Mouse (Mus musculus) CH12F3 (cell line): ENCODE results near the gene Galk1.

Source experiments
- in situ Hi-C: fragments of 300-500 bp; cut with MboI; formaldehyde crosslinking; loops from 2 replicates; pipeline ENCODE4 v1.14.3; 2020; ENCODE audit warnings: low sequenced_read_pairs

The Galk1 gene

DNA sequence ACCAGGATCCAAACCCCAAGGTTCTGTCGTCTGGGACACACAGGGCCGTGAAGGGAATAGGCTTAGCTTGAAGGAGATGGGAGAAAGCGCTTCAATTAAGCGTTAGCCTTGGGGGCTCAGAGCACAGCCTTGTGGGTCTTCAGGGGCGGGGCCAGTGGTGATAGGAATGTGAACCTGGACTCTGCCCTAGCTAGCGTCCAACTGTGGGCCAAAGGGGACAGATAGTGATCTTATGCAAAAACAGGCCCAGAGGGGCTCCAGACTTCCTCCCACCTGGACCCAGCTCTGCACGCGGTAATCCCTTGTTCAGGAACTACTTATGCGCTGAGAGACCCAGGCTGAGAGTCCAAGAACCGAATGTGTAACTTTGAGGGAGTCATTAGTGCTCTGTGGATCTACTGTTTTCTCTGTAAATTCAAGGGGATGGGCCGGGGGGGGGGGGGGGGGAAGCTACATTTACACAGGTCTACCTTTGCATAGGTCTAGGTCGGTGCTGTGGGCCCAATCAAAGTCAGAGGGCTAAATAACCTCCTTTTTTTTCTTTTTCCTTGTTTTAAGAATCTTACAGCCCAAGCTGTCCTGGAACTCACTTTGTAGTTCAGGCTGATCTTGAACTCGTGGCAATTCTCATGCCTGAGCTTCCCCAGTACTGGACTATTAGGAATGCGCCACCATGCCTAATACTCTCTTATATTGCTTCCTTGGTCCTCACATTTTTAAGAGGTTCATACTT lies 824 bp downstream of the Galk1 start:
- in situ Hi-C loops: no loop called here

DNA sequence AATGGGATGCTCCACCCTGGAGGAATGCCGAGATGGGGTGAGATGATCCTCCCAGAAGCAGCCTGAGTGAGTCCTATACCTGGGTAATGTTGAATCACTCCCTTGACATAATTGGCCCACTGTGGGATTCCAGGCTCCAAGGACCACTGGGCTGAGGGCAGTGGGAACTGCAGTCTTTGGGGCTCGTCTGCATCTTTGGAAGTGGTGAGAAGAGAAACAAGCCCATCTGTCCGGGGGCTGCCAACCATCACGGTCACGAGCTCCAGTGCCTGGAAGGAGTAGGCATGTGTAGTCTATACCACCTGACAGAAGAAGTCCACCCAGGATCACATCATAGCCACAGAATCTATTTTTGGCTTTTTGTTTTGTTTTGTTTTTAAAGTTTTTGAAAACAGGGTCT lies 1.6 kb downstream of the Galk1 start:
- in situ Hi-C loops: no loop called here

DNA sequence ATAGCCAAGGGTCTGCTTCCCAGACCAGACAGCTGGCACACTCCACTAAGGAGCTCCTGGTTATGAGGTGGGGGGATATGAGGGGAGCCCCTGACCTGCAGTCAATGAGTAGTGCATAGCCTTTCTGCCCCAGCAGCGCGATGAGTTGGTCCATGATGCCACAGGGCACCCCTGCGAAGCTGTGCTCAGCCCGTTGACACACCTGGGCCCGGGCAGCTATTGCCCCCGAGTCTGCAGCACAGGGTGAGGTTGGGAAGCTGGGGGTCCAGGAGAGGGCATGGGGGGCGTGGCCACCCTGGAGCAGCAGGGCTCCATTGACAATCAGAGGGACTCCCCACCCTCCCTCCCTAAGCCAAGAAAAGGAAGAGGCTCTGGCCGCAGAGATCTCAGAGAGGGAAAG lies 2.4 kb downstream of the Galk1 start:
- in situ Hi-C loops: no loop called here

DNA sequence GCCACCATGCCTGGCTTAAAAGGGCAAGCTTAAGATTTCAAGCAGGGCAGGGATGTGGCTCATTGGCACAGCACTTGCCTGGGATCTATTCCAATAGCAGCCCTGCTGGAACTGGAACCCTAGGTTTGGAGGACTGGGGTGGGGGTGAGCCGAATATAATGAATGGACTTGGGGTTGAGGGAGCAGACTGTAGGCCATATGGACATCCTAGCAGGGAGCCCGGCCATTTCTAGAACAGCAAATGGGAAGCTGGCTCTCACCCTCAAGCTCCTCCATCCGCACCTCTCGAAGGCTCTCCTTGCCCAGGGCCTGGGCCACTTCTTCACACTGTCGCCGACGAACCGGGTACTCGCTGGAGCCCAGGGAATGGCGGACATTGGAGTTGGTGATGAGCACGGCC lies 2.9 kb downstream of the Galk1 start:
- in situ Hi-C loops: no loop called here

DNA sequence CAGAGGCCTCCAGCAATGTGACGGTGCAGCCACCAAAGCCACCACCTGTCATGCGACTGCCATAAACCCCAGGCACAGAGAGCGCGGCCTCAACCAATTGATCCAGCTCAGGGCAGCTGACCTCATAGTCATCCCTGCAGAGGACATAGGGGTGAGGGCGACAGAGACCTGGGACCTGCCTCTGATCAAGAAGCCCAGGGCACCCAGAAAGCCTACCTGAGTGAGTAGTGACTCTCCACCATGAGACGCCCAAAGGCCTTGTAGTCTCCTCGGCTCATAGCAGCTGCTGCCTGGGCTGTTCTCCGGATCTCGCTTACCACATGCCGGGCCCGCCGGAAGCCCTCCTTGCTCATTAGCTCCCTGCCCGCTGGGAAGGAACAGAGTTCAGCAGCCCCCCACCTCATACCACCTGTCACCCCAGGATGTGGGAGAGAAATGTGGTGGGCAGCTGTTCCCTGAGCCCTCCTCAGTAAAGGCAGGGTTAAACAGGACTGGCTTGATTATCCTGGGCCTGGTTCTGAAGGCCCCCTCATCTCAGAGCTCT lies 3.6 kb downstream of the Galk1 start:
- in situ Hi-C loops: no loop called here

DNA sequence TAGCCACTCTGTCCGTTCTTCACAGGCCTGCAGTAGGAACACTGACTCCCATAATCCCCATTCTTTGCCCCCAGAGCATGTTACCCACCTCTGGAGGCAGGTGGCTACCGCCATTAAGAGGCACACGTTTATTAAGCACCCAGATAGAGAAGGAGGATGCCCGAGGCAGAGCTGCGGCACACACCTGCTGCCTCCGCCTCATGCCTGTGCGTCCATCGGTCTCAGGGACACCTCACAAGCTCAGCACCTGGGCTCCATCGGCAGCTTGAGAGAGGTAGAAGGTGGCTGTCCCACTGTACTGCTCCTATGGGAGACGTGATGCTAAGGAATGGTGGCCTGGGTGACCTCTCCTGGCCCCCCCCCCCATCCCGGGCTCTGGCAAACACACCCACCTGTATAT lies 4.1 kb downstream of the Galk1 start:
- in situ Hi-C loops: no loop called here

DNA sequence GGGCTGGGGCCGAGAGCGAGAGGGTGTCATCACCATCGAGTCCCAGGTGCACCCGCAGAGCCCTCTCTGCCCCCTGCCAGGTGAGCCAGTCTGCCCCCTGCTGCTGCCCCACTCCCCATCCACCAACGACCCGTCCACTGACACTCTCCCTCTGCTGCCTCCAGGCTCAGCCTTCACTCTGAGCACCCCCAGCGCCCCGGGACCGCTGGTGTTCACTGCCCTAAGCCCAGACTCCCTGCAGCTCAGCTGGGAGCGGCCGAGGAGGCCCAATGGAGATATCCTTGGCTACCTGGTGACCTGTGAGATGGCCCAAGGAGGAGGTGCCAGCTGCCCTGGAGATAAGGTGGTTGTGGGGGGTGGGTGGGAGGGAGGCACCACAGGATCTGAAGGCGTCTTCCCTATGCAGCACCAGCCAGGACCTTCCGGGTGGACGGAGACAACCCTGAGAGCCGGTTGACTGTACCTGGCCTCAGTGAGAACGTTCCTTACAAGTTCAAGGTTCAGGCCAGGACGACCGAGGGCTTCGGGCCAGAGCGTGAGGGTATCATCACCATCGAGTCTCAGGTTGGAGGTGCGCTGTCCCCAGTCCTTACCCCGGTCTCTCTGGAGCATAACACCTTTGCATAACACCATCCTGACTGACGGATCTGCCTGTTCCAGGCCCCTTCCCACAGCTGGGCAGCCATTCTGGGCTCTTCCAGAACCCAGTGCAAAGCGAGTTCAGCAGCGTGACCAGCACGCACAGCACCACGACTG lies 5.2 kb downstream of the Galk1 start:
- in situ Hi-C loops: no loop called here

DNA sequence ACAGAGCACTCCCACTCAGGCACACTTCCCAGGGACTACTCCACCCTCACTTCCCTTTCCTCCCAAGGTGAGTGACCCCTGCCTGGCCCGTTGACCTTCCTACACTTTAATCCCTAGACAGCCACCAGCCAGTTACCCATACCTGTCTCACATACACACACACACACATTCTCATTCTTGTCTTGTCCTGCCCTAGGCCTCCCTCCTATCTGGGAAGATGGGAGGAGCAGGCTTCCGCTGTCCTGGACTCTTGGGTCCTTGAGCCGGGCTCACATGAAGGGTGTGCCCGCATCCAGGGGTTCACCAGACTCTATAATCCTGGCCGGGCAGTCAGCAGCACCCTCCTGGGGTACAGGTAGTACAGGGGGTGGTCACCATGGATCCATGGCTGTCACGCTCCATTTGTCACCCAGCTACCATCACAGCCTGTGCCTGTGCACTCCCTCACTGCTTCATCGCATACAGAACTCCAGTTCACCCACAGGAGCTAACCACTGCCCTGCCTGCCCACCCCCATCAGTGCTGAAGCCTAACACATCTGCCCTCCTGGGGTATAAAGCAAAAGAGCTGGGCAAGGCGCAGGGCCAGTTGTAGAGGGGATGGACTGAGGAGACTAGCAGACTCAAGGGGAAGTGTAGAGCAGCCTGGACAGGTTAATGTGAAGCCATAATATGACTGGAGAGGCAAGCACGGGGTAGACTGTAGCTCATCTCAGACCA lies 6.7 kb downstream of the Galk1 start:
- in situ Hi-C loops: no loop called here

DNA sequence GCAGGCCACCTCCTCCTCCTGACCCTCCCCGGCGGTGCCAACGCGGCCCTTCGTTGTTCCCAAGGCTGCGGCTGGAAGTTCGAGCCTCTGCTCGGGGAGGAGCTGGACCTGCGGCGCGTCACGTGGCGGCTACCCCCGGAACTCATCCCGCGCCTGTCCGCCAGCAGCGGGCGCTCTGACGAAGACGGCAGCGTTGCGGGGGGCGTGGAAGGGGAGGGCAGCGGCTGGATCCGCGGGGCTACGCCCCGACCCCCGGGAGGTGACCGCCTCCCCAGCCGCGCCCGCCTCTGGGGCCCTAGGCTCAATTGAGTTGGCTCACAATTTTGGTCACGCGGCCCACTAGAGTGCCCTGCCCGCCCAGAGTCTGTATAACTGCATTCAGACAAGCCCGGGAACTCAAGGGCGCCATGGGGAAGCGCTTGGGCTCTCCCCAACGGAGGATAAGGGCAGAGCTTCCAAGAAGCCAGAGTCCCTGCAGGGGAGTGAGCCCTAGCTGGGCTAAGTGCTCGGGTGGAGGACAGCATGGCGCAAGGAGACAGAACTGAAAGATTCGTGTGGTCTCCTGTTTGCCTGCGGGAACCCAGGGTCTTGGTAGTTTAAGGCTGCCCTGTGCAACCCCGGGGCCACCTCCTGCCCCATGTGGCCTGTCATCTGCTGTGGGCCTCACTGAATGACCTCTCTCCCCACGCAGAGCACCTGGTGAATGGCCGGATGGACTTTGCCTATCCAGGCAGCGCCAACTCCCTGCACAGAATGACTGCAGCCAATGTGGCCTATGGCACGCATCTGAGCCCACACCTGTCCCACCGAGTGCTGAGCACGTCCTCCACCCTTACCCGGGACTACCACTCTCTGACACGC lies 7.4 kb downstream of the Galk1 start:
- in situ Hi-C loops: no loop called here

DNA sequence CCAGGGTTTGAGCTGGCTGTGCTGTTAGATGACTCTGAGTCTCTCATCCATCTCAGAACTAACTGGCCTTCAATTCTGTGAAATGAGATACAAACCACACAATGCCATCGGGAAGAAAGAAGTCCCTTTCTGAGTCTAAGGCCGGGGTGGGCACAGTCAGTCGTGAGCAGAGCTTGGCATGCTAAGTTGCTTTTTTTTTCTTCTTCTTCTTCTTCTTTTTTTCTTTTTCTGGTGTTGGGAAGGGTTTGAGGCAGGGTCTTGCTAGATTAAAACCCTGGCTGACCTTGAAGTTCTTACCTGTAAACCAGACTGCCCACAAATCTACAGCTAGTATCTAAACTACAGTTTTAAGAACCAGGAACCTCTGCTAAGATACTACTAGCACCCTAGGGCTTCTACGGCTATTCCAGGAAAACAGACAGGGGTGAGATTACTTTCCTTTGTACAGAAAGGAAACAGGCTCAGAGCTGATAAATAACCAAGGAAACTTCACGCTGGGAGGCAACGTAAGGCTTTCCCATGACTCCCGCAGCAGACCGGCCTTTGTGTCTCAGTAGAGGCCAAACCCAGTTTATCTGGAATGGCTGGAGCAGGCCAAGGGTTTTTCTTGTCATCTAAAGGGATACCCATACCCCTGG lies 8.2 kb downstream of the Galk1 start:
- in situ Hi-C loops: no loop called here

DNA sequence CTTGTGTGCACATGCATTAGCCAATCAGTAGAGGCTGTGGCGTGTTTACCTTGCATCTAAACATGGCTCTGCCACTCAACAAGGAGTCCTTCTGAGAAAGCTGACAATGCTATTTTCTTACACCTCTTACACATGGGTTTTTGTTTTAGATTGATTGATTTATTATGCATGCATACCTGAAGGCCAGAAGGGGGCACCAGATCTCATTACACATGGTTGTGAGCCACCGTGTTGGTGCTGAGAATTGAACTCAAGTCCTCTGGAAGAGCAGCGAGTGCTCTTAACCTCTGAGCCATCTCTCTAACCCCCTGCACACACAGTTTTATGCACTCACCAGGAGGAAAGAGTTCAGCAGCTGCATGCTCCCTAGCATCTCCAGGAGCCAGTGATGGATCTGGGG lies 9.6 kb downstream of the Galk1 start:
- in situ Hi-C loops: no loop called here

DNA sequence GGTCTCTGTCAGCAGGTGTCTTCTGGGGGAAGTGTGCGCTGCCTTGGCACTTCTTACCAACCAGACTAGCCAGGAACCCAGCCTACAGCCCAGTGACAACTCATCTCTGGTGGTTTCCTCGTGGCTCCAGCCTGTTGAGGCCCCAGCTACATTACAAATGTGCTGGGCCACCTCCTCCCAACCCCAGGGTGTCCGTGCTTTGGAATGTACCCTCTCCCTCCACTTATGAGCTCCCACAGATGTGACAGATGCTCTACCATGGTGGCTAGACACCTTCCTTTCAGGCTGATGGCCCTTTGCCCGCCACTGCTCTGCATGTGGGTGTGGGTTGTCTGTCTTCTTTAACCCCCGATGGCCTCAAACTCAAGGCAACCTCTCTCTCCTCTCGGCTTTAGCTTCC lies 10.8 kb downstream of the Galk1 start:
- in situ Hi-C loops: no loop called here

DNA sequence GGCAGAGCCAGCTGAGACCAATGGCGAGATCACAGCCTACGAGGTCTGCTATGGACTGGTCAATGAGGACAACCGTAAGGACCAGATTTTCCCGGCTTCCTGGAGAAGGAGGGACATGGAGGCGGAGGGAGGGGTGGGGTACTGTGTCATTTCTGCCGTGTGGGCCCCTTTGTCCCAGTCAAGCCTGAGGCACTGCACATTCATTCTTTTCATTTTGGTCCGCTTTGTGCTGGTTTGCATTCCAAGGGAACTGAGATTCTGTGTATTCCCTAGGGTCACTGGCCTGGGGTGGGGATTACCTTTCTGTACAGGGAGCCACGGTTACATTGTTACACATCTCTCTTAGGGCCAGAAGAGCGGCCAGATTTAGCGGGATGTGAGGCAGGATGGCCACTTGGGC lies 11.9 kb downstream of the Galk1 start:
- in situ Hi-C loops: no loop called here

DNA sequence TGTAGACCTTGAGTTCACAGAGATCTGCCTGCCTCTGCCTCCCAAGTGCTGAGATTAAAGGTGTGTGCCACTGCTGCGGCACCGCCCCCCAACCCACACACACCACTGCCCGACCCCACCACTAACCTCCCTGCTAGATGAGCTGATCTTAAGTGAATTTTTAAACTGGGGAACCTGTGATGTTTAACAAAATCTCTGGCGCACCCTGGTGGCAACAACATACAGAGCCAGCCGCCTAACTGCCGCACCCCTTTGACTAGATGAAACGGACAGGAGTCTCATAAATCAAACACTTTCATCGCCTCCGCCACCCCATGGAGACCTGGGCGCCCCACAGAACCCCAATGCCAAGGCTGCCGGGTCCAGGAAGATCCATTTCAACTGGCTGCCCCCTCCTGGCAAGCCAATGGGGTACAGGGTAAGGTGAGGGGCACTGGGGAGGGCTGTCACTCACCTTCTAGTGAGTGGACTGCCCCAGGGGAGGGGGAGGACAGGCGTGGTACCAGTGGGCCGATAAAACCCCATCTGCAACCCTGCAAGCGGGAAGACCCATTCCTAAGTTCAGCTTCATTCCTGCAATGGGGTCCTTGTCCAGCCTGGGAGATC lies 12.9 kb downstream of the Galk1 start:
- in situ Hi-C loops: loop anchor here (10.0 kb wide), 1 partner anchor 55 kb away; no protein-coding TSS in a partner anchor

DNA sequence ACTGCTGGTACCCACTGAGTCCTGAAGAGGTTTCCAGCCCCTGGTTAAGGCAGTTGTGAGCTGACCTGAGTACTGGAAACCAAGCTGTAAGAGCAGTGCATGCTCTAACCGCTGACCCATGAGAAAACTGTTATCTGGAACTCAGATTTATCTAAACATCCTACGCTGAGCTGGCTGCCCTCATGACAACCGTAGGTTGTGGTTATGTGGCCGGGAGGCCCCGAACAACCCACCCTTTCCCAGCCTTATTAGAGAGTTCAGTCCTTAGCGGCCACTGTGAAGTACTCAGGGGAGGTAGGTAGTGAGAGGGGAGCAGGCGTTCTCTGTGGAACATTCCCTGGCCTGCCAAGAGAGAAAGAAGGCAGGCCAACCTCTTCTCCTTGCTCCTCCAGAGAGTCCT lies 13.5 kb downstream of the Galk1 start:
- in situ Hi-C loops: loop anchor here (10.0 kb wide), 1 partner anchor 54 kb away; no protein-coding TSS in a partner anchor

DNA sequence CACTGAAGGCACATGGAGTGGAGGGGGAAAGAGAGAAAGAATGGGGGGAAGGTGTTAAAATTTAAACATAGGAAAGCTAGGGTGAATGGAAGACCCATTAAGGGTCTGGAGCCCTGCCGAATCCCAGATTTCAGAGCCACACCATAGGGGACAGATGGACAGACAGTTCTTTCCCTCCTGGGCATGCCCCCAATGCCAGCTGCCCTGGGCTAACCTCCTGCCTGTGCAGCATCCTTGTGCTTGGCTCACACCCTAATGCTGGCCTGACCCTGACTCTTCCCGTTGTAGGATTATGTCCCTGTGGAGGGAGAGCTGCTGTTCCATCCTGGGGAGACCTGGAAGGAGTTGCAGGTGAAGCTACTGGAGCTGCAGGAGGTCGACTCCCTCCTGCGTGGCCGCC lies 14.9 kb downstream of the Galk1 start:
- in situ Hi-C loops: loop anchor here (10.0 kb wide), 1 partner anchor 53 kb away; no protein-coding TSS in a partner anchor

DNA sequence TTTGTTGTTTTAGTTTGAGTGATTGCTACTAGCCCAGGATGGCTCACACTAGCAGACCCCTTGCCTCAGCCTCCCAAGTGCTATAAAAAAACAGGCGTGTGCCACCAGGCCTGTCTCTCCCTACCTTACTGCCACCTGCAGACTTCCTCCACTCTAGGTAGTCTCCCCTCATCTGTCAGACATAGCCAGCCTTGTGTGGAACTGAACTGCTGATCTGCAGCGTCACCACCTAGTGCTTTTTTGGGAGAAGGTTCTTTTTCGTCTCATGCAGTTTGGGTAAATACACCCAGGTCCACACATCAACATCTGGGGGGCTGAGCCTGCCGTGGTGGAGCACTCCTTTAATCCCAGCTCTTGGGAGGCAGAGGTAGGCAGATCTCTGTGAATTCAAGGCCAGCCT lies 15.5 kb downstream of the Galk1 start:
- in situ Hi-C loops: loop anchor here (10.0 kb wide), 1 partner anchor 52 kb away; no protein-coding TSS in a partner anchor

DNA sequence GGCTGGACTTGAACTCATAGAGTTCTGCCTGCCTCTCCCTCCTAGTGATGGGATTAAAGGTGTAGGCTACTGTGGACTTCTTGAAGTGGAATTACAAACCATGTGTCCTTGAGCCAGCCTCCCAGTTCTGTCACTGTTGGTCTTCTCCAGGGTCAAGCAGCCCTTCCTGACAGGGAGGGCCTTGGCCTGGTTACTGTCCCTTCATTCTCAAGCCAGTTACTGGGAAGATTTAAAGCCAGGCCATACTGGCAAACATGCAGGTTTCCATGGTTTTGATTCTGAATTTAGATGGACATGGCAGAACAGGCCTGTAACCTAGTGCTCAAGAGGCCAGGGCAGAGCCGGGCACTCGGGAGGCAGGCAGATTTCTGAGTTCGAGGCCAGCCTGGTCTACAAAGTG lies 17.3 kb downstream of the Galk1 start:
- in situ Hi-C loops: loop anchor here (10.0 kb wide), 1 partner anchor 50 kb away; no protein-coding TSS in a partner anchor

DNA sequence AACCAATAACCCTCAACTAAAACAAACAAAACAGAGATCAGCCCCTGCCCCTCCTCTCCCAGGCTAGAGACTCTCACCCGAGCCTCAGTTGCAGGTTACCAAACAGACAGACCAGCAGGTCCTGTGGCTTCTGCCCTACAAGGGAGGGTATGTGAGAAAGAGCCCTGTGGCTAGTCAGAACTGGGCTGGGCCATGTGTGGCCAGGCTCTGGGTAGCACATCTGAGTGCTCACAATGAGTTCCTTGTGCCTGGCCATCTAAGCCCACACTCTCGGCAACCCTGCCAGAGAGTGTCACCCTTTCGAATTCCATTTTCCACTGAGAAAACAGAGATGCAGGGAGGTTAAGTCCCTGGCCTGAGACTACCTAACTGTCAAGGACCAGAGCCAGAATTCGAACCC lies 20.4 kb downstream of the Galk1 start:
- in situ Hi-C loops: loop anchor here (10.0 kb wide), 1 partner anchor 47 kb away; no protein-coding TSS in a partner anchor
